Mouse (Mus musculus) testis, adult 2 months (tissue): ENCODE measurements at regions not wholly inside any gene's neighbourhood (a gene's known extent, or its start where the extent isn't known, plus 50 kb on each side); places are given as distances from the start of the nearest gene placed in this dataset.

Source experiments
- H3K27ac ChIP-seq: fragments of 200-500 bp; 2 replicates; pipeline ENCODE4 v1.5.1; 2012; ENCODE audit warnings: low read depth, low read length; ENCODE audit not compliant: control insufficient read depth, insufficient read depth
- H3K27me3 ChIP-seq: fragments of 200-500 bp; 2 replicates; pipeline ENCODE4 v1.6.1; 2012; ENCODE audit warnings: mild to moderate bottlenecking, low read length, moderate library complexity; ENCODE audit not compliant: control insufficient read depth, insufficient read depth
- H3K36me3 ChIP-seq: fragments of 200-500 bp; 2 replicates; pipeline ENCODE4 v1.6.1; 2012; ENCODE audit warnings: mild to moderate bottlenecking, low read length; ENCODE audit not compliant: control insufficient read depth, insufficient read depth
- H3K4me1 ChIP-seq: fragments of 200-500 bp; 2 replicates; pipeline ENCODE4 v1.6.1; 2012; ENCODE audit warnings: low read length; ENCODE audit not compliant: control insufficient read depth, insufficient read depth
- H3K4me3 ChIP-seq: fragments of 200-500 bp; 2 replicates; pipeline ENCODE4 v1.5.1; 2012; ENCODE audit warnings: low read depth, mild to moderate bottlenecking, low read length, moderate library complexity, mixed read lengths; ENCODE audit not compliant: control insufficient read depth
- CTCF ChIP-seq: fragments of 200-500 bp; IDR thresholded peaks from 2 replicates; pipeline ENCODE4 v1.5.1; 2012; ENCODE audit warnings: low read depth, mild to moderate bottlenecking, inconsistent platforms, low read length, moderate library complexity; ENCODE audit not compliant: control insufficient read depth, insufficient read depth, insufficient replicate concordance
- POLR2A ChIP-seq: fragments of 200-500 bp; IDR thresholded peaks from 2 replicates; pipeline ENCODE4 v1.6.1; 2012; ENCODE audit warnings: low read depth, mild to moderate bottlenecking, inconsistent platforms, low read length, moderate library complexity; ENCODE audit not compliant: control insufficient read depth

- Histone ChIP-seq H3K27ac (no peak overlapping the region), H3K27me3 (no peaks in the 10 kb centered on the region), H3K36me3 (no peaks in the 10 kb centered on the region), H3K4me1 (no peaks in the 10 kb centered on the region), H3K4me3 (no peak overlapping the region)
- TF ChIP-seq POLR2A = no peak
These were observed 205.9 kb downstream of the Cd83 start for GRCm38 (mm10) chr13:43990281-43991101.

GRCm38 (mm10) chr13:43991774-43992173 lies 207.2 kb downstream of the Cd83 start:
- TF ChIP-seq CTCF = no peak
- no peak for TF ChIP-seq POLR2A
- no peak overlapping the region for H3K4me3 ChIP-seq
- no peak overlapping the region for H3K27ac ChIP-seq
- no peaks in the 10 kb centered on the region for H3K27me3 ChIP-seq
- no peaks in the 10 kb centered on the region for H3K36me3 ChIP-seq
- no peaks in the 10 kb centered on the region for H3K4me1 ChIP-seq

- no peak overlapping the region for H3K4me3 ChIP-seq
- no peaks in the 10 kb centered on the region for H3K36me3 ChIP-seq
- H3K27ac ChIP-seq = no peak overlapping the region
- TF ChIP-seq POLR2A = no peak
- no peak for TF ChIP-seq CTCF
- no peaks in the 10 kb centered on the region for H3K4me1 ChIP-seq
- H3K27me3 ChIP-seq = no peaks in the 10 kb centered on the region
These were observed 208.4 kb downstream of the Cd83 start for GRCm38 (mm10) chr13:43992968-43993367.

GRCm38 (mm10) chr13:43994361-43994760 lies 209.8 kb downstream of the Cd83 start:
- H3K27ac ChIP-seq = no peak overlapping the region

GRCm38 (mm10) chr13:43995623-43996022 lies 211.0 kb downstream of the Cd83 start:
- Histone ChIP-seq H3K4me1 (no peaks in the 10 kb centered on the region), H3K4me3 (no peak overlapping the region), H3K36me3 (no peaks in the 10 kb centered on the region), H3K27ac (no peak overlapping the region), H3K27me3 (no peaks in the 10 kb centered on the region)
- TF ChIP-seq CTCF (no peak), POLR2A (no peak)

More at GRCm38 (mm10) chr13:43994361-43994760, 209.8 kb downstream of the Cd83 start:
- Histone ChIP-seq H3K4me1 (no peaks in the 10 kb centered on the region), H3K36me3 (no peaks in the 10 kb centered on the region), H3K4me3 (no peak overlapping the region), H3K27me3 (no peaks in the 10 kb centered on the region)
- TF ChIP-seq POLR2A (no peak), CTCF (no peak)

DNA sequence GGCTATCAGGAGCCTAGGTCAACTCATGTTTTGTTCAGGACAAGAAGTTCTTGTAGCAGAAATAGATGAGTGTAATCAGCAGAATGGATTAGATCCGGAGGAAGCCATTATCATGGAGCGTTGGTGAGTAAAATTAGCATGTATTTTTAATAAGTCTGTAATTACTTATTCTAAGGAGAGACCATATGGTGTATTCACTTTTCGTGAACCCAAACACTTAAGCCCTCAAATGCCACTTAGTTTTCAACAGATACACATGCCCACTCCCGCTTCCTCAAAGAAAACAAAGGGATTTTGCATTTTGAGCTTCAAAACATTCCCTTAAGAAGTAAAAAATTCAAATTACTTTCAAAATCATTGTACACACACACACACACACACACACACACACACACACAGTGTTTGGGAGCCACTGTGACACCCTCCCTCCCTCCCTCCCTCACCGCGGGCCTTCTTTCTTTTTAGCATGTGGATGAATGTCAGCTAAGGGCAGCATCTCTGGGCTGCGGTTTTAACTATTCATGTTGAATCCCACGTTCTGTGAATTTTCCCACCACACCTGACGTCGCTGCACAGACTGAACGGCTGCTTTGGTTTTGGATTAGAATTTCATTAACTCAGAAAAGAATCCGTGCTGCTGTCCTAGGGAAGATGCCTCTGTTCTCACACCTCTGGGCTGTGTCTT lies 217.4 kb downstream of the Cd83 start:
- no peaks in the 10 kb centered on the region for H3K27me3 ChIP-seq
- H3K4me1 ChIP-seq = no peaks in the 10 kb centered on the region
- no peak overlapping the region for H3K4me3 ChIP-seq
- no peaks in the 10 kb centered on the region for H3K36me3 ChIP-seq
- TF ChIP-seq POLR2A (no peak), CTCF (no peak)
- no peak overlapping the region for H3K27ac ChIP-seq

GRCm38 (mm10) chr13:44012868-44013267 lies 228.3 kb downstream of the Cd83 start:
- H3K4me1 ChIP-seq = no peaks in the 10 kb centered on the region
- no peak overlapping the region for H3K27ac ChIP-seq
- no peak for TF ChIP-seq CTCF
- no peak for TF ChIP-seq POLR2A
- no peaks in the 10 kb centered on the region for H3K36me3 ChIP-seq
- no peaks in the 10 kb centered on the region for H3K27me3 ChIP-seq
- H3K4me3 ChIP-seq = no peak overlapping the region

GRCm38 (mm10) chr13:44018489-44019303 lies 234.1 kb downstream of the Cd83 start:
- no peaks in the 10 kb centered on the region for H3K36me3 ChIP-seq
- no peak overlapping the region for H3K4me3 ChIP-seq
- no peak overlapping the region for H3K27ac ChIP-seq
- no peak for TF ChIP-seq POLR2A
- TF ChIP-seq CTCF = no peak
- H3K4me1 ChIP-seq = no peaks in the 10 kb centered on the region
- no peaks in the 10 kb centered on the region for H3K27me3 ChIP-seq
